Mouse (Mus musculus) liver, adult 2 months (tissue): ENCODE data around the gene A3galt2. TPM values are rescaled to one million over a fixed set of nuclear protein-coding genes. Genes with fewer than 3 reads are reported as not detected.

Experiments used
- DNase-seq: peaks from one replicate; pipeline ENCODE4 v3.0.0-alpha.2; 2011; ENCODE audit warnings: low read depth, low spot score; ENCODE audit errors: extremely low read depth
- H3K27ac ChIP-seq: fragments of 200-500 bp; replicated peaks from 2 replicates; pipeline ENCODE4 v1.5.1; 2012; ENCODE audit warnings: low read depth, mild to moderate bottlenecking, control low read depth, inconsistent platforms, low read length; ENCODE audit not compliant: insufficient read depth
- H3K27me3 ChIP-seq: fragments of 200-500 bp; 2 replicates; pipeline ENCODE4 v1.6.1; 2012; ENCODE audit warnings: mild to moderate bottlenecking, moderate library complexity, low read length, inconsistent platforms; ENCODE audit not compliant: control insufficient read depth, insufficient read depth
- H3K36me3 ChIP-seq: fragments of 200-500 bp; 2 replicates; pipeline ENCODE4 v1.6.1; 2012; ENCODE audit warnings: low read length, inconsistent platforms; ENCODE audit not compliant: control insufficient read depth, insufficient read depth
- H3K4me1 ChIP-seq: fragments of 200-500 bp; 2 replicates; pipeline ENCODE4 v1.6.1; 2011; ENCODE audit warnings: low read length; ENCODE audit not compliant: control insufficient read depth, insufficient read depth
- H3K4me3 ChIP-seq: fragments of 200-500 bp; 2 replicates; pipeline ENCODE4 v1.5.1; 2011; ENCODE audit warnings: low read depth, mild to moderate bottlenecking, control low read depth, low read length, moderate library complexity; ENCODE audit not compliant: insufficient read depth
- H3K79me2 ChIP-seq: fragments of 200-500 bp; 2 replicates; pipeline ENCODE4 v1.6.1; 2012; ENCODE audit warnings: inconsistent platforms, mild to moderate bottlenecking, low read length, moderate library complexity; ENCODE audit not compliant: control insufficient read depth, insufficient read depth
- H3K9ac ChIP-seq: fragments of 200-500 bp; 2 replicates; pipeline ENCODE4 v1.6.1; 2012; ENCODE audit warnings: low read depth, mild to moderate bottlenecking, control low read depth, inconsistent platforms, low read length
- CTCF ChIP-seq: fragments of 200-500 bp; IDR thresholded peaks from 2 replicates; pipeline ENCODE4 v1.5.1; 2011; ENCODE audit warnings: low read depth, low read length, control low read depth
- POLR2A ChIP-seq: fragments of 200-500 bp; IDR thresholded peaks from 2 replicates; pipeline ENCODE4 v1.6.1; 2011; ENCODE audit warnings: low read length, control low read depth; ENCODE audit not compliant: insufficient read depth; ENCODE audit errors: extremely low read depth
- WGBS: fragments of 180-500 bp; shearing (Covaris S2); methylation state at CpG from one replicate; pipeline ENCODE4 v1.1.7; 2018; 5-methylcytosine and 5-hydroxymethylcytosine counted together
- polyA plus RNA-seq: library from polyadenylated mRNA; depleted of rRNA; stranded (reverse); fragments of >200 nt; gene quantifications from 2 replicates; pipeline ENCODE4 v1.2.3, GENCODE M21; 2012
- total RNA-seq: library from RNA; depleted of rRNA; stranded (reverse); fragments of >200 nt; gene quantifications from 2 replicates; pipeline ENCODE4 v1.2.3, GENCODE M21; 2014

Gene A3galt2
- total and polyA plus RNA-seq, 2 experiments = under 0.01 to 0.02 TPM

- Histone ChIP-seq H3K4me1 (peaks cover 39% of the 10 kb centered on the region), H3K27ac (peak overlapping the region; percentile 2; the same call in 1 of the 2 replicates), H3K79me2 (peaks cover 18% of the 10 kb centered on the region), H3K36me3 (no peaks in the 10 kb centered on the region), H3K4me3 (no peak overlapping the region), H3K9ac (no peak overlapping the region), H3K27me3 (no peaks in the 10 kb centered on the region)
- TF ChIP-seq POLR2A = no peak
- no peak for TF ChIP-seq CTCF
- 2% methylated on average over 5 of the region's 5 CpGs for WGBS
- DNase-seq = peak; percentile 53
Observed at GRCm38 (mm10) chr4:128729709-128730037, 25.5 kb upstream of the A3galt2 start.

GRCm38 (mm10) chr4:128730271-128730670 lies 24.9 kb upstream of the A3galt2 start:
- Histone ChIP-seq H3K4me3 (no peak overlapping the region), H3K79me2 (peaks cover 22% of the 10 kb centered on the region), H3K9ac (no peak overlapping the region), H3K27ac (no peak overlapping the region; the same call in 1 of the 2 replicates), H3K4me1 (peaks cover 42% of the 10 kb centered on the region), H3K36me3 (no peaks in the 10 kb centered on the region), H3K27me3 (no peaks in the 10 kb centered on the region)
- WGBS = 25% methylated on average over 6 of the region's 6 CpGs
- no peak for DNase-seq
- TF ChIP-seq CTCF (no peak), POLR2A (no peak)

GRCm38 (mm10) chr4:128732794-128733193 lies 22.4 kb upstream of the A3galt2 start:
- Histone ChIP-seq H3K4me1 (peaks cover 42% of the 10 kb centered on the region), H3K9ac (no peak overlapping the region), H3K79me2 (peaks cover 42% of the 10 kb centered on the region), H3K27me3 (no peaks in the 10 kb centered on the region), H3K27ac (no peak overlapping the region), H3K4me3 (no peak overlapping the region), H3K36me3 (no peaks in the 10 kb centered on the region)
- DNase-seq = no peak
- TF ChIP-seq POLR2A (no peak), CTCF (no peak)
- 6% methylated on average over 5 of the region's 5 CpGs for WGBS

- WGBS = 10% methylated on average over 6 of the region's 6 CpGs
- no peak overlapping the region for H3K4me3 ChIP-seq
- H3K36me3 ChIP-seq = no peaks in the 10 kb centered on the region
- H3K9ac ChIP-seq = no peak overlapping the region
- peak; percentile 68 for DNase-seq
- H3K4me1 ChIP-seq = peaks cover 41% of the 10 kb centered on the region
- TF ChIP-seq CTCF (no peak), POLR2A (no peak)
- no peaks in the 10 kb centered on the region for H3K27me3 ChIP-seq
- peaks cover 47% of the 10 kb centered on the region for H3K79me2 ChIP-seq
- peak overlapping the region; percentile 20 for H3K27ac ChIP-seq
Observed at GRCm38 (mm10) chr4:128733496-128733895, 21.7 kb upstream of the A3galt2 start.

- DNase-seq = peak; percentile 99
- Histone ChIP-seq H3K4me1 (peaks cover 34% of the 10 kb centered on the region), H3K27ac (peak overlapping the region; percentile 11; the same call in 1 of the 2 replicates), H3K4me3 (no peak overlapping the region), H3K79me2 (peaks cover 41% of the 10 kb centered on the region), H3K36me3 (no peaks in the 10 kb centered on the region), H3K9ac (no peak overlapping the region), H3K27me3 (no peaks in the 10 kb centered on the region)
- TF ChIP-seq CTCF = no peak
- no peak for TF ChIP-seq POLR2A
- 5% methylated on average over 5 of the region's 5 CpGs for WGBS
Observed at GRCm38 (mm10) chr4:128734217-128734616, 20.9 kb upstream of the A3galt2 start.

- Histone ChIP-seq H3K27ac (0 out of 2 replicates have a peak overlapping the region, but pooled peaks have one; percentile 6), H3K36me3 (no peaks in the 10 kb centered on the region), H3K9ac (no peak overlapping the region), H3K27me3 (no peaks in the 10 kb centered on the region), H3K4me3 (no peak overlapping the region), H3K79me2 (peaks cover 41% of the 10 kb centered on the region), H3K4me1 (peaks cover 27% of the 10 kb centered on the region)
- TF ChIP-seq CTCF = no peak
- no peak for TF ChIP-seq POLR2A
- no peak for DNase-seq
- WGBS = 78% methylated on average over 18 of the region's 18 CpGs
Observed at GRCm38 (mm10) chr4:128734721-128735671, 20.2 kb upstream of the A3galt2 start.
